Mouse (Mus musculus): ENCODE measurements around the gene Anapc7.

The Anapc7 gene

DNA sequence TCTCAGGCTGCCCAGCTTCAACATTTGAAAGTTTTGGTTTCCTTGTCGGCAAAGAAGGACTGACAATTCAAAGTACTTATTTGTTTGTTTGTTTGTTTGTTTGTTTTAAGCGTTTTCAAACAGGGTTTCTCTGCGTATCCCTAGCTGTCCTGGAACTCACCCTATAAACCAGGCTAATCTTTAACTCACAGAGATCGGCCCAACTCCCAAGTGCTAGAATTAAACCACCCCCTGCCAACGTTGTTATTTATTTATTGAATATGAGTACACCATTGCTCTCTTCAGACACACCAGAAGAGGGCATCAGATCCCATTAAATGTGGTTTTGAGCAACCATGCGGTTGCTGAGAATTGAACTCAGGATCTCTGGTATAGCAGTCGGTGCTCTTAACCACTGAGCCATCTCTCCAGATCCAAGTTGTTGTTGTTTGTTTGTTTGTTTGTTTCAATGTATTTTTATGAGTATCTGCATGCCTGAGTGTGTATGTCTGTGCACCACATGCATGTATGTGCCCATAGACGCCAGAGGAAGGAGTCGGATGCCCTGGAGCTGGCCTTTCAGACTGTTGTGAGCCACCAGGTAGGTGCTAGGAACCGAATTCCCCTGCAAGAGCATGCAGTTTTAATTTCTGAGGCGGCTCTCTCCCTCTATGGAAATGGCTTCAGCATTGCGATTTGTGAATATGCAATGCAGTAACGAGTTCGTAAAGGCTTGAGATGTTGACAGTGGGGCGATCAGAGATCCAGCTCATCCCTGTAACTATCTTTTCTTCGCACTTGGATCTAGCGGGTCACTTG is at the start of gene Anapc7:
TSS of gene Anapc7 (plus strand) at position 423 of the 798 bp plus-strand sequence.
- DNase-seq (ENCODE audit: low read depth, low spot score), result no peak

GRCm38 (mm10) chr5:122372192-122372769 is 49.2 kb upstream of the Anapc7 start, which contains the start of gene Fam216a:
Gene Fam216a, minus strand, starts transcription at chr5:122372364.
- DNase-seq (ENCODE audit: low read depth, low spot score), result peak; percentile 100

DNA sequence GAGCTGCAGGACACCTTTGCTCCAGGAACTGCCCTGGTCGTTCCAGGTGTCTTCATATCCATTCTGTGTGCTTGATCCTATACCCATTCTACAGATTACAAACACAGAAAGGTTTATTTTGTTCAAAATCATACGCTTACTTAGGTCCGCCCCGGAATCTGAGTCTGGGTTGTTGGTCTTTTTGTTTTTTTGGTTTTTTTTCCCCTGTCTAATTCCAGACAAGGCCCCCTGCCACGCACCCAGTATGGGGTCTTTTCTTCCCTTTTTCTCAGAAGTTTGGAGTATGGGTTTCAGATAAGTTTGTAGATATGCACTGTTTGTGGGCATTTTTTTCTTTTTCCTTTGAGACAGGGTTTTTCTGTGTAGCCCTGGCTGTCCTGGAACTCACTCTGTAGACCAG is 48.6 kb upstream of the Anapc7 start:
- DNase-seq (ENCODE audit: low read depth, low spot score), result no peak

- no peak for DNase-seq (ENCODE audit: low read depth, low spot score)
Observed at GRCm38 (mm10) chr5:122377101-122377833, 44.2 kb upstream of the Anapc7 start.

DNA sequence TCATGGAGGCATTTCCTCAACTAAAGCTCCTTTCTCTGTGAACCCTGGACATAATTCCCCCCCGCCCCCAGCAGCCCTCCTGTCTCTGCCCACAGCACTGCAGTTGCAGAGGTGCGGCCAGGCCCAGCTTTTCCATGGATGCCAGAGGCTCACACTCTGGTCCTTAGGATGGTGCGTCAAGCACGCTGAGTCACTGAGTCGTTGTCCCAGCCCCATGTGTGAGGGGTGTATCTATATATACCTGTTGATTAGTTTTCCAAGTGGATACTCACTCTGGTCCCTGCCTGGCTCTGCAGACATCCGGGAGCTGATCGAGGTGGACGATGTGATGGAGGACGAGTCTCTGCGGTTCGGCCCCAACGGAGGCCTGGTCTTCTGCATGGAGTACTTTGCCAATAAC is 43.3 kb upstream of the Anapc7 start:
- no peak for DNase-seq (ENCODE audit: low read depth, low spot score)

DNA sequence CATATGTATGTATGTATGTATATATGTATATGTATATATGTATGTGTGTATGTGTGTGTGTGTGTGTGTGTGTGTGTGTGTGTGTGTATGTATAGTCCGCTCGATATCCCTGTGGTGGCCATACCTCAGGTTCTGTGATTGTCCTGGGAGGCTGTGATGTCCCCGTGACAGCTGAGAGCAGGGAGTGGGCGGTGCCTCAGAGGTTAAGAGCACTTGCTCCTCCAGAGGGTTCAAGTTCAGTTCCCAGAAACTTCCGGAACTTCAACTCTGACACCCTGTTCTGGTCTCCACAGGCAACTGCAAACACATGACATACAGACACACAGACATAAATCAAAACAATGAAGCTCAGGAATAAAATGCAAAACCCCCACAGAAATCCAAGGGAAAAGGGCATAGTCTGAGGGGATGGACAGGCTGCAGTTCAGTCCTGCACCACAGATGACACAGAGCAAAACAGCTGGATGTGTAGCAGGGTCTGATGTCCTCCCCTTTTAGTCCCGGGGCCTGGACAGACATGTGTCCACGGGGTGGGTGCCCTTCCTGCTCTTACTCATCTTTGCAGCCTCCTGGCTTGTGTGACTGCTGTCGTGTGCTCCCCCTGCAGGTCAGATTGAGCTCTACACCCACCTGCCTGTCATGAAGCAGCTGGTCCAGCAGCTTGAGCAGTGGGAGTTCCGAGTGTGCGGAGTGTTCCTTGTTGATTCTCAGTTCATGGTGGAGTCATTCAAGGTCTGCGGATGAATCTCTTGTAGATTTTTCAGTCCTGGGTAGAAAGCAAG is 41.9 kb upstream of the Anapc7 start:
- peak; percentile 71 for DNase-seq (ENCODE audit: low read depth, low spot score)

GRCm38 (mm10) chr5:122390006-122390405 is 31.5 kb upstream of the Anapc7 start:
- DNase-seq (ENCODE audit: low read depth, low spot score), result no peak

GRCm38 (mm10) chr5:122390671-122391070 is 30.8 kb upstream of the Anapc7 start:
- DNase-seq (ENCODE audit: low read depth, low spot score), result no peak

DNA sequence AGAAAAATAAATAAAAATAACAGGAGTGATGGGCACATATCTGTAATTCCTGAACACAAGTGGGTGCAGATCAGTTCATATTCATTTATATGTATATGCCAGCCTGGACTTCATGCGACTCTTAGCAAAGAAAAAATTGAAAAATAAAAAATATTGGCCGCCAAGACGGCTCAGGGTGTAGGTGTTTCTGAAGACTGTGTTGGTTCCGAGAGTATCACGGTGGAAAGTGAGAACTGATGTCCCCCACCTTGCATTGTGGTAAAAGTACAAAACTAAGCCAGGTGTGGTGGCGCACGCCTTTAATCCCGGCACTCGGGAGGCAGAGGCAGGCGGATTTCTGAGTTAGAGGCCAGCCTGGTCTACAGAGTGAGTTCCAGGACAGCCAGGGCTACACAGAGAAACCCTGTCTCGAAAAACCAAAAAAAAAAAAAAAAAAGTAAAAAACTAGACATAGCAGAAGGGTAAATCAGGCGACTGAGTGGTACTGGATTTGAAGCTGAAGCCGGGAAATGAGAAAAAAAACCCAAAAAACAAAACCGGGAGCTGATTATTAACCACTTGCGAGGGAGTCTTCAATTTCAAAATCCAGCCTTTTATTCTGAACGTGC is 30.2 kb upstream of the Anapc7 start:
- no peak for DNase-seq (ENCODE audit: low read depth, low spot score)

GRCm38 (mm10) chr5:122391786-122392180 is 29.7 kb upstream of the Anapc7 start, which contains the start of gene Arpc3:
Gene Arpc3, plus strand, starts transcription at chr5:122391878.
- DNase-seq (ENCODE audit: low read depth, low spot score), result peak; percentile 93

- peak; percentile 65 for DNase-seq (ENCODE audit: low read depth, low spot score)
Observed at GRCm38 (mm10) chr5:122392227-122393004, 29.1 kb upstream of the Anapc7 start.

GRCm38 (mm10) chr5:122393887-122394286 is 27.6 kb upstream of the Anapc7 start:
- peak; percentile 82 for DNase-seq (ENCODE audit: low read depth, low spot score)

DNA sequence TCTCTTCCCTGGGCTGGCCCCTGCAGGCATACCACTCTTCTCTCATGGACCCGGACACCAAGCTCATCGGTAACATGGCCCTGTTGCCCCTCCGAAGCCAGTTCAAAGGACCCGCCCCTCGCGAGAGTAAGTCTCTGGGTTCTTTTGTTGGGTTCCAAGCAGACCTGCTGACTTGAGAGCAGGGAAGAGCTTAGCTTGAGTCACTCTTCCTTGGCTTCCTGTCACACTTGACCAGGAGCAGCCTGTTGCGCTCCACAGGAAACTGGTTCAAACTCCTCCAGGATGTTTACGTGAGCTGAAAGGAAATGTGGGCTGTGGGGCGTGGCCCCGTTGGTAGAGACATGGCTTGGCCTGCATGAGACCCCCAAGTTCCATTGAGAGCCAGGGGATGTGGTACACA is 24.7 kb upstream of the Anapc7 start:
- DNase-seq (ENCODE audit: low read depth, low spot score), result no peak

- DNase-seq (ENCODE audit: low read depth, low spot score), result no peak
Observed at GRCm38 (mm10) chr5:122397495-122397894, 24.0 kb upstream of the Anapc7 start.

GRCm38 (mm10) chr5:122399871-122400270 is 21.6 kb upstream of the Anapc7 start:
- DNase-seq (ENCODE audit: low read depth, low spot score), result no peak

GRCm38 (mm10) chr5:122400628-122401302 is 20.7 kb upstream of the Anapc7 start:
- no peak for DNase-seq (ENCODE audit: low read depth, low spot score)

- DNase-seq (ENCODE audit: low read depth, low spot score), result peak; percentile 44
Observed at GRCm38 (mm10) chr5:122401303-122401640, 20.2 kb upstream of the Anapc7 start.

DNA sequence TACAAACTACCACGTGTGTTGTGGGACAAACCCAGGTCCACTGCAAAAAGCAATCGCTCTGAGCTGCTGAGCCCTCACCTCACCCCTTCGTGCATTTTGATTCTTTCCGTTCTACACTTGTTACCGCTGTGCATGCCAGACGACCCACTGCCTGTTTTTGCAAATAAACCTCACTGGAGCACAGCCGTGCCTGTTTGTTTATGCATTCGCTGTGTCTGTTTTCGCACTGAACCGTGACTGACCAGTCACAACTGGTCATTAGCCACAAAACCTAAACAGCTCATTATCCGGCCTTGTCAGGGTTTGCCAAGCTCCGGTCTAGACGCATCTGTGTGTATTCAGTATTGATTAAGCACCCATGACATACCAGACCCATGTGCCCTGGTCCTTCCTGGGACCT is 19.3 kb upstream of the Anapc7 start:
- no peak for DNase-seq (ENCODE audit: low read depth, low spot score)

DNA sequence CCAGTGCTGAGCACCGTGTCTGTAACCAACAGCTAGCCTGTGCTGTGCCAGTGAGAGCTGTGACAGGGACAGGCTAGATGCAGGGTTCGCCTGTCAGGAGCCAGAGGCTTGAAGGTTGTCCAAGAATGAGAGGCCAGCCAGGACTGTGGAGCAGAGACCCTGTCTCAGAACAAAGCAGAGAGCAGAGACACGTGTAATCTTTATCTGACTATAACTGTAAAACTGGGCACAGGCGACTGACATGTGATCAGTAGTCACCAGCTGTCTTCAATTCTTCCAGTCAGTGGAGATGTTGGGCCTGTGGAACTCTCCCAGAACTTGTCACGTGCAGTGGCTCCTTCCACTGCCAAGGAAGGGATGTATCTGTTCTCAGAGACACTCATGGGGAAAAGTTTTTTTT is 18.7 kb upstream of the Anapc7 start:
- no peak for DNase-seq (ENCODE audit: low read depth, low spot score)

GRCm38 (mm10) chr5:122403362-122403761 is 18.1 kb upstream of the Anapc7 start:
- DNase-seq (ENCODE audit: low read depth, low spot score), result no peak

Measured in A20 (cell line).